Mouse (Mus musculus) heart, postnatal 0 days (tissue): ENCODE data around the gene Gm13691. TPM values are rescaled to one million over a fixed set of nuclear protein-coding genes. Genes with fewer than 3 reads are reported as not detected.
"Not testable (repeated sequence)": the region's sequence is repeated elsewhere in the genome, so short reads cannot be mapped to it uniquely, and the experiment has no call there.

Source experiments
- ATAC-seq: fragments of 200-750 bp; cut with Nextera tagmentation; 2 replicates; pipeline ENCODE4 v1.8.0; 2017; ENCODE audit warnings: low read depth, moderate number of reproducible peaks, moderate library complexity; ENCODE audit not compliant: insufficient read depth
- DNase-seq: peaks from one replicate; pipeline ENCODE4 v3.0.0-alpha.2; 2016; ENCODE audit warnings: low spot score
- H3K27ac ChIP-seq: fragments of 300-500 bp; sonication (generic); 2 replicates; pipeline ENCODE4 v1.5.1; 2014; ENCODE audit warnings: low read depth, mild to moderate bottlenecking
- H3K27me3 ChIP-seq: fragments of 300-500 bp; sonication (generic); 2 replicates; pipeline ENCODE4 v1.6.1; 2014; ENCODE audit warnings: low read length, mixed read lengths; ENCODE audit not compliant: control insufficient read depth, insufficient read depth
- H3K36me3 ChIP-seq: fragments of 300-500 bp; sonication (generic); replicated peaks from 2 replicates; pipeline ENCODE4 v1.6.1; 2014; ENCODE audit warnings: low read length, mixed read lengths; ENCODE audit not compliant: control insufficient read depth, insufficient read depth
- H3K4me1 ChIP-seq: fragments of 300-500 bp; sonication (generic); 2 replicates; pipeline ENCODE4 v1.6.1; 2014; ENCODE audit warnings: antibody characterized with exemption; ENCODE audit not compliant: control insufficient read depth, insufficient read depth
- H3K4me2 ChIP-seq: fragments of 300-500 bp; sonication (generic); 2 replicates; pipeline ENCODE4 v1.6.1; 2014; ENCODE audit warnings: low read depth, mild to moderate bottlenecking, low read length, moderate library complexity
- H3K4me3 ChIP-seq: fragments of 300-500 bp; sonication (generic); 2 replicates; pipeline ENCODE4 v1.5.1; 2014; ENCODE audit warnings: low read depth, low read length
- H3K9ac ChIP-seq: fragments of 300-500 bp; sonication (generic); replicated peaks from 2 replicates; pipeline ENCODE4 v1.6.1; 2014; ENCODE audit warnings: low read depth, low read length, mixed read lengths
- H3K9me3 ChIP-seq: fragments of 300-500 bp; sonication (generic); replicated peaks from 2 replicates; pipeline ENCODE4 v1.6.1; 2016; ENCODE audit warnings: low read length; ENCODE audit not compliant: control insufficient read depth
- CTCF ChIP-seq: IDR thresholded peaks from 2 replicates; pipeline ENCODE4 v1.5.1; 2016; ENCODE audit warnings: antibody characterized with exemption, control low read depth, low read depth
- EP300 ChIP-seq: IDR thresholded peaks from 2 replicates; pipeline ENCODE4 v1.6.1; 2016; ENCODE audit warnings: antibody characterized with exemption, low read depth
- WGBS: fragments of 180-500 bp; shearing (Covaris S2); extraction: QIAGEN DNeasy Blood & Tissue Kit; methylation state at CpG from one replicate; pipeline ENCODE4 v1.1.7; 2014; 5-methylcytosine and 5-hydroxymethylcytosine counted together
- polyA plus RNA-seq: library from polyadenylated mRNA; unstranded; fragments of >200 nt; fragmentation: Nextera tagmentation; extraction: Ambion mirVana; gene quantifications from 2 replicates; pipeline ENCODE4 v1.2.1, GENCODE M21; 2015
- total RNA-seq: library from RNA; depleted of rRNA; stranded (reverse); fragments of >200 nt; gene quantifications from 2 replicates; pipeline ENCODE4 v1.2.3, GENCODE M21; 2014; ENCODE audit warnings: low replicate concordance

Gene Gm13691
- total and polyA plus RNA-seq, 2 experiments from 2014 or later = not detected

- Histone ChIP-seq H3K4me1 (peaks cover 9% of the 10 kb centered on the region), H3K27me3 (no peaks in the 10 kb centered on the region), H3K9ac (no peak overlapping the region), H3K9me3 (no peaks in the 10 kb centered on the region), H3K27ac (no peak overlapping the region), H3K4me3 (no peak overlapping the region), H3K4me2 (no peak overlapping the region), H3K36me3 (no peaks in the 10 kb centered on the region)
- no peak for TF ChIP-seq CTCF
- no peak for TF ChIP-seq EP300
- WGBS = 62% methylated on average over 6 of the region's 6 CpGs
- no peak for DNase-seq
- ATAC-seq = no peak
Observed at GRCm38 (mm10) chr2:84014572-84014971, 24.2 kb downstream of the Gm13691 start.

DNA sequence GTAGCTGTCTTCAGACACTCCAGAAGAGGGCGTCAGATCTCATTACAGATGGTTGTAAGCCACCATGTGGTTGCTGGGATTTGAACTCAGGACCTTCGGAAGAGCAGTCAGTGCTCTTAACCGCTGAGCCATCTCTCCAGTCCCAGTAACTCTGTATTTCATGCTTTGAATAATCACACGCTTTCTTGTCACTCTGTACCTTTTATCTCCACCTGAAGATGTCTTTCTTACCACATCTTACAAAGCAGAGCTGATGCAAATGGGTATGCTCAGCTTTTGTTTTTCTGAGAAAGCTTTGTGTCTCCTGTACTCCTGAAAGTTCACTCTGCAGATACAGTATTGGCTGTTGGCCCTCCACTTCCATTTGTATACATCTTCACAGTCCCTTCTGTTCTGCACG is 25.9 kb downstream of the Gm13691 start:
- H3K27ac ChIP-seq, H3K27me3 ChIP-seq, H3K4me2 ChIP-seq, H3K4me3 ChIP-seq, DNase-seq, H3K9me3 ChIP-seq, H3K4me1 ChIP-seq, H3K36me3 ChIP-seq, ATAC-seq, H3K9ac ChIP-seq: not testable (repeated sequence)
- WGBS = 83% methylated on average over 4 of the region's 5 CpGs

- Histone ChIP-seq H3K4me1 (peaks cover 12% of the 10 kb centered on the region), H3K4me3 (no peak overlapping the region), H3K27ac (no peak overlapping the region), H3K9me3 (no peaks in the 10 kb centered on the region), H3K4me2 (no peak overlapping the region), H3K9ac (no peak overlapping the region), H3K27me3 (no peaks in the 10 kb centered on the region), H3K36me3 (no peaks in the 10 kb centered on the region)
- TF ChIP-seq EP300 = no peak
- WGBS = 6% methylated on average over 3 of the region's 3 CpGs
- DNase-seq (peak; percentile 58), ATAC-seq (peak; percentile 36; the same call in 1 of the 2 replicates)
Observed at GRCm38 (mm10) chr2:84018330-84018729, 28.0 kb downstream of the Gm13691 start.

DNA sequence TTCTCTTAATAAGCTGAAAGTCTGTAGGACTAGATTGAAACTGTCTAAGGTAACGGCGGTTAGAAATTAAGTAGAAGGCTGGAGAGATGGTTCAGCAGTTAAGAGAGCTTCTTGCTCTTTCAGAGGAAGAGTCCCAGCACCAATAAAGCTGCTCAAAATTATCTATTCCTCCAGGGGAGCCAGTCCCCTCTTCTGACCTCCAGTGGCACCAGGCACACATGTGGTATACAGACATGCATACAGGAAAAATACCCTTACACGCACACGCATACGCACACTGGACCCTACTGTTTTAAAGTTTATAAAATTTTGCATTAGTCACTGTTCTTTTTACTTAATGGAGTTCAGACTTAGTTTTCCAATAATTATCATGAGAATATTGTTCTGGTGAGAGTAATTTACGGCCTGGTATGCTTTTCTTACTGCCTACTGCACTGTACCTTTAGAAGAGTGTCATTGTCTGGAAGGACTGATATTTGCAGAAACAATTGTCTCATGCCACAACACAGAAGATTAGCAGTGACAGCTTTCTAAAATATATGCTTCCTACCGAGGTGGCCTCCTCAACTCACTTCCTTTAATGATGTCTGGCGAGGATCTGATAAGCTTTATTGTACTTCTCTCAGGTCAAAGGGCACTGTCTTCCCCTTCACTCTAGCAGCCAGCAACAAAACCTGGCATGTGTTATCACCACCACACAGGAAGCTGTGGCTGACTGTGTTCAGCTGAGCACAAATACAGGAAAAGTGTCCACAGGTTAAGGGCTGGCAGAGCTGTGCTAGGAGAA is 29.4 kb downstream of the Gm13691 start:
- DNase-seq = no peak

GRCm38 (mm10) chr2:84021930-84022329 is 31.6 kb downstream of the Gm13691 start:
- Histone ChIP-seq H3K9me3 (no peaks in the 10 kb centered on the region), H3K4me3 (no peak overlapping the region), H3K27me3 (no peaks in the 10 kb centered on the region), H3K4me2 (no peak overlapping the region), H3K27ac (no peak overlapping the region), H3K9ac (no peak overlapping the region), H3K4me1 (peaks cover 12% of the 10 kb centered on the region), H3K36me3 (no peaks in the 10 kb centered on the region)
- 46% methylated on average over 2 of the region's 2 CpGs for WGBS
- DNase-seq (no peak), ATAC-seq (no peak)
- TF ChIP-seq EP300 = no peak
- TF ChIP-seq CTCF = no peak

More for the DNA sequence above, 29.4 kb downstream of the Gm13691 start:
- Histone ChIP-seq H3K36me3 (no peaks in the 10 kb centered on the region), H3K9ac (no peak overlapping the region), H3K27ac (peak overlapping the region; percentile 20; the same call in 1 of the 2 replicates), H3K4me3 (no peak overlapping the region), H3K4me1 (peaks cover 12% of the 10 kb centered on the region), H3K27me3 (no peaks in the 10 kb centered on the region), H3K9me3 (no peaks in the 10 kb centered on the region), H3K4me2 (no peak overlapping the region)
- no peak for TF ChIP-seq EP300
- TF ChIP-seq CTCF = no peak
- WGBS = 69% methylated on average over 8 of the region's 8 CpGs
- ATAC-seq = peak; percentile 27; the same call in 1 of the 2 replicates

GRCm38 (mm10) chr2:84022905-84023304 is 32.6 kb downstream of the Gm13691 start:
- Histone ChIP-seq H3K27me3 (no peaks in the 10 kb centered on the region), H3K27ac (peak overlapping the region; percentile 57), H3K9me3 (no peaks in the 10 kb centered on the region), H3K9ac (no peak overlapping the region), H3K4me1 (peaks cover 11% of the 10 kb centered on the region), H3K4me3 (no peak overlapping the region), H3K4me2 (no peak overlapping the region), H3K36me3 (no peaks in the 10 kb centered on the region)
- TF ChIP-seq EP300 (no peak), CTCF (no peak)
- 85% methylated on average over 2 of the region's 2 CpGs for WGBS
- ATAC-seq = 0 out of 2 replicates have a peak, but pooled peaks have one; percentile 24
- no peak for DNase-seq
